Mouse (Mus musculus) C3H10T1/2 (cell line): ENCODE data around the gene Wnt4. TPM values are rescaled to one million over a fixed set of nuclear protein-coding genes. Genes with fewer than 3 reads are reported as not detected.

Experiments used
- polyA plus RNA-seq, 2 experiments: library from polyadenylated mRNA; unstranded; fragments of >200 nt; fragmentation: generic; extraction: Trizol; gene quantifications; one replicate each; pipeline ENCODE4 v1.2.1; 2012; ENCODE audit warnings: missing spikeins in 2 of 2

Gene Wnt4
- polyA plus RNA-seq = under 1 TPM; 0.02 to 0.09 TPM

DNA sequence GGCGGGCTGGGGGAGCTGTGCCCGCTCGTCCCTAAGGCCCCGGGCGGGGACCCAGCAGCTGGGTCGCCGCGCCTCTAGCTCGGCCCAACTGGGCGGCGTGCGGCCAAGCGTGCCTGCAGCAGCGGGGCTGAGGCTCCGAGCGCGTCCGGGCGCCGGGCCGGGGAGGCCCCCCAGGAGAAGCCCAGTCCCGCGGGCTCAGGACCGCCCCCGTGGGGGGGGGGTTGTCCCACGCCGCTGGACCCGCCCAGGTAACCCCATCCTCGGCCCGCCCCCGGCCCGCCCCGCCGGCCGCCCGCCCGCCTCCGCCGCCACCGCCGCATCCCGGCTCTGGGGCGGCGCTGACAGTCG lies at the start of gene Wnt4:
TSS of gene Wnt4 (plus strand) at position 324 of the 348 bp plus-strand sequence.

Other genes with a start within 250 kb of the Wnt4 start
- gene Zbtb40, start 228.7 kb upstream of the Wnt4 start, polyA plus RNA-seq = 1 to 10 TPM; 1.1 to 5.0 TPM
- gene Cdc42, start 80.2 kb downstream of the Wnt4 start, polyA plus RNA-seq = 100 to 1,000 TPM in 1 of 2 experiments, 10 to 100 TPM in 1; 43.5 to 183 TPM
- gene Cela3a, start 132.3 kb downstream of the Wnt4 start, polyA plus RNA-seq = not detected
- gene Cela3b, start 153.1 kb downstream of the Wnt4 start, polyA plus RNA-seq = under 1 TPM in 1 of 2 experiments, not detected in 1; 0.13 TPM
- under 1 TPM in 1 of 2 experiments, not detected in 1; 0.02 TPM for gene 1700013G24Rik, start 175.8 kb downstream of the Wnt4 start, polyA plus RNA-seq
- gene Hspg2, start 191.3 kb downstream of the Wnt4 start, polyA plus RNA-seq = 100 to 1,000 TPM in 1 of 2 experiments, 10 to 100 TPM in 1; 46.3 to 247 TPM